Mouse (Mus musculus): ENCODE data around the gene Rbm14.

DNA sequence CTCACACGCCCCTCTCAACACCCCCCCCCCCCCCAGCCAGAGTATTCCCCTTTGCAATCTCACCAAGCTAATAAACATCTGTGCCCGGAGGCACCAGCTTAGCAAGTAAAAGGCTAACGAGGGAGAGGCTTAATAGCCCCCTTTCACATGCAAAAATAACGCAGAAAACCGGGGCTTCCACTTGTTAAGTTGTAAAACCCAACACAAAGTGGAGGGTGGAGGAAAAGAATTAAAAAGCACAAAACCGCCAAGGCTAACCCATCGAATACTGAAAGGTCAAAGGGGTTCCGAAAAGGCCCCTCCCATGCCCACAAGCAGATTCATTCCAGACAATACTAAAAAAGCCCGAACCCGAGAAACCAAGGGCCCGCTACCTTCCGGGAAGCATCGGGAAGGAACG lies 1.1 kb downstream of the Rbm14 start:
- TF ChIP-seq GATA1 (IDR thresholded peaks at IDR 0.05; ENCODE audit: borderline replicate concordance, low read length) (no peak), FLI1 (IDR thresholded peaks at IDR 0.05; ENCODE audit: low read length) (no peak)

Measured in megakaryocyte, embryonic 14.5 days (primary cell).